Mouse (Mus musculus) CH12.LX (cell line): Measurements from ENCODE around the gene Irak3.

Experiments
- CHD2 ChIP-seq: IDR thresholded peaks from 2 replicates; pipeline ENCODE4 v1.6.1; 2011; ENCODE audit warnings: low read length, improper control_type of control experiment
- CTCF ChIP-seq, 2 experiments: IDR thresholded peaks in 1 of 2; conservative IDR thresholded peaks in 1 of 2; 2 replicates each; pipeline ENCODE4 v1.5.1; 2011 to 2012; ENCODE audit warnings: low read depth in 2 of 2, low read length in 2 of 2, improper control_type of control experiment in 1 of 2, inconsistent platforms in 1 of 2, mild to moderate bottlenecking in 1 of 2, moderate library complexity in 1 of 2
- E2F4 ChIP-seq: IDR thresholded peaks from 2 replicates; pipeline ENCODE4 v1.6.1; 2011; ENCODE audit warnings: low read depth, low read length, improper control_type of control experiment; ENCODE audit not compliant: insufficient replicate concordance
- ELF1 ChIP-seq: IDR thresholded peaks from 2 replicates; pipeline ENCODE4 v1.6.1; 2014; ENCODE audit warnings: low read depth, mild to moderate bottlenecking, inconsistent platforms, low read length, improper control_type of control experiment
- EP300 ChIP-seq: IDR thresholded peaks from 2 replicates; pipeline ENCODE4 v1.6.1; 2011; ENCODE audit warnings: low read length, improper control_type of control experiment
- GABPA ChIP-seq: IDR thresholded peaks from 2 replicates; pipeline ENCODE4 v1.6.1; 2012; ENCODE audit warnings: low read depth, low read length, improper control_type of control experiment, inconsistent platforms; ENCODE audit not compliant: insufficient replicate concordance
- IRF4 ChIP-seq: IDR thresholded peaks from 2 replicates; pipeline ENCODE4 v1.6.1; 2014; ENCODE audit warnings: low read depth, mild to moderate bottlenecking, inconsistent platforms, low read length, improper control_type of control experiment
- MAX ChIP-seq: IDR thresholded peaks from 2 replicates; pipeline ENCODE4 v1.6.1; 2011; ENCODE audit warnings: low read length, improper control_type of control experiment
- MXI1 ChIP-seq: IDR thresholded peaks from 2 replicates; pipeline ENCODE4 v1.6.1; 2011; ENCODE audit warnings: mild to moderate bottlenecking, low read depth, low read length, improper control_type of control experiment
- POLR2AphosphoS2 ChIP-seq: IDR thresholded peaks from 2 replicates; pipeline ENCODE4 v1.6.1; 2011; ENCODE audit warnings: low read depth, low read length, improper control_type of control experiment
- TCF12 ChIP-seq: IDR thresholded peaks from 2 replicates; pipeline ENCODE4 v1.6.1; 2014; ENCODE audit warnings: low read depth, mild to moderate bottlenecking, inconsistent platforms, low read length, improper control_type of control experiment
- USF1 ChIP-seq: IDR thresholded peaks from 2 replicates; pipeline ENCODE4 v1.6.1; 2014; ENCODE audit warnings: low read depth, mild to moderate bottlenecking, inconsistent platforms, low read length, improper control_type of control experiment
- ZC3H11A ChIP-seq: IDR thresholded peaks from 2 replicates; pipeline ENCODE4 v1.6.1; 2012; ENCODE audit warnings: low read depth, mild to moderate bottlenecking, inconsistent platforms, low read length, improper control_type of control experiment

DNA sequence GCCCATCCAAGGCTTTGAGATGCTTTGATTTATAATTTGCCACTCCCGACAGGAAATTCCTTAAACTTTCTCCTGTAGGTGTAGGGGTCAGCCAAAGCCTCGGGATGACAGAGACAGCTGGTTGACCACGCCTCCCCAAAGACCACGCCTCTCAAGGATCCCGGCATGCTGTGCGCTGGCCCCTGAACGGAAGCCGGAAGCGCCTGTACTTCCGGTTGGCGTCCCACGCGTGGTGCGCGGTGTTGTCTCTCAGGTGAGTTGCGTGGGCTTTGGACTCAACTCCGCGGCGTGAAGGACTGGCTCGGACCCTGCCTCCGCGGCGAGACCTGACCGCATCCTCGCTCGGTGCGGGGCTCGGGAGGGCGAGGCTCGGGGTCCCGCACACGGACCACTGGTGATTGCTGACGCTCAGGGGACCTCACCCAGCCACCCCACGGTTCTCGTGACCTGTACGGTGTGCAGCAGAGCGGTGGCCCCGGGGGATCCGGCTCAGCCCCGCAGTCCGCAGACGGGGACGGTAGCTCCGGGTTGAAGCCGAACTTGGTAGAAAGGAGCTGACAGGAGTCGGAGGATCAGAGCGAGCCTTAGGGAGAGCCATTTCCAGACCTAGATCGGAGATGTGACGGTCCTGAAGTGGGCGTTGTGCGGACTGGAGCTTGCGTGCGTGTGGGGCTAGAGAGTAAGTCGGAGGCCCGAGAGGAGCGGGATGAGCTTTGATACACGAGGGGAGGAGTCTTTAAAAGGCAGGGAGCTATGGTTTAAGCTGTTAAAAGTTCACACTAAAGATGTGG is 25.1 kb upstream of the Irak3 start, which contains the start of gene Llph:
- TF ChIP-seq CTCF (conservative IDR thresholded peaks at IDR 0.05 in 1 of 2, IDR thresholded peaks at IDR 0.05 in 1 of 2; ENCODE audit: low read depth in 2 of 2, low read length in 2 of 2) (no peak), POLR2AphosphoS2 (peak; percentile 86; the same call in 1 of the 2 replicates), MAX (peak; percentile 91), CHD2 (no peak), E2F4 (no peak), USF1 (no peak), ZC3H11A (no peak), IRF4 (no peak), GABPA (no peak), EP300 (no peak), ELF1 (peak; percentile 99), TCF12 (peak; percentile 69), MXI1 (peak; percentile 95)
